Mouse (Mus musculus) spleen, postnatal 10 days (tissue): Measurements from ENCODE around the gene Etnk2.

Experiments
- DNase-seq, 2 experiments: peaks; one replicate each; pipeline ENCODE4 v3.0.0; 2021 to 2022; ENCODE audit warnings: low spot score in 2 of 2

Gene Etnk2

GRCm38 (mm10) chr1:133417113-133417512 lies 53.7 kb downstream of the Etnk2 start:
- no peak for DNase-seq

GRCm38 (mm10) chr1:133417539-133417938 lies 54.2 kb downstream of the Etnk2 start:
- no peak for DNase-seq

DNA sequence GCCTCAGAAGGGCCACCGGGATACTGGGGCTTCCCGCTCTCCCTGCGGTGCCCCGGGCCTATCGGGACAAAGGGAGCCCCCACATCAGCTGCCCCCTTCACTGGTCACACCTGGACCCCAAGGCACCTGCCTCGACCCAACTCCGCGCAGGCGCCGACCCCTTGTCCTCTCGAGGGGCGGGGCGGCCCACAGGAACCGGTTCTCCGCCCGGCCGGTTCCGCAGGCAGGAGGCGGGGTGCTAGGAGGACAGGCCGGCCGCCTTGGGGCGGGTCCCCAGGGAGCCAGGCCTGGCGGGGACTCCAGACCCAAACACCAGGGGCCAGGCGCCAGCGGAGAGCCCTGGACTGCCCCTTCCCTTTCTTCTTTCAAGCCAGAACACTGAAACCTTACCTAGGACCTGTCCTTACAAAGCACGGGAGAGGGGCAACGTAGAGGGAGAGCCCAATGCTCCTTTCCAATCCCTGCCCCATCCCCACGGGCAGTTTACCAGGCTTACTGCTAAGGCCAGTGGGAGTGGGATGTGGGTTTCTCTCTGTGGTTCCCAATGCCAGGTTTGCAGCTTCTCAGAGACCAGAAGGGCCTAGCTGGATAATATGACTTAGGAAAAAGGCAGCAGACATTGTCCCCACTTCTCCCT lies 54.9 kb downstream of the Etnk2 start:
- DNase-seq: peak; percentile 57 to 81

- peak in 1 of 2 experiments; percentile 8 for DNase-seq
Observed at GRCm38 (mm10) chr1:133419178-133419834, 55.9 kb downstream of the Etnk2 start.

DNA sequence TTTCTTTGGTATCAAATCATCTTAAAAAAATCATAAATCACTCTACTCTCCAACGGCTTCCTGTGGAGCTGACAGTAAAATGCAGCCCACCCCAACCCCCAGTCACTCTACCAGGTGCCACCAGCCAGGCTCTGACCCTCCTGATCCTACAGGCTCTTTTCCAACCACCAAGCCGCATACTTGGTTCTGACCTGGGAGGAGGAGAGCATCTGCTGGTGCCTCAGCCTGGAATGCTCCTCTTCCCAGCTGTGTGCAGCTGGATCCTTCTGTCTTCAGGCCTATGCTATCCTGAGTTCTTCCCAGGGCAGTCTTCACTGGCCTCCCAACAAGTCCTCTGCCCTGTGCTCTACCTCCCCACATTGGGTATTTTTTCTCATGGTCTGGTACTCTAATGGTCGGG lies 57.1 kb downstream of the Etnk2 start:
- DNase-seq: peak in 1 of 2 experiments; percentile 10

DNA sequence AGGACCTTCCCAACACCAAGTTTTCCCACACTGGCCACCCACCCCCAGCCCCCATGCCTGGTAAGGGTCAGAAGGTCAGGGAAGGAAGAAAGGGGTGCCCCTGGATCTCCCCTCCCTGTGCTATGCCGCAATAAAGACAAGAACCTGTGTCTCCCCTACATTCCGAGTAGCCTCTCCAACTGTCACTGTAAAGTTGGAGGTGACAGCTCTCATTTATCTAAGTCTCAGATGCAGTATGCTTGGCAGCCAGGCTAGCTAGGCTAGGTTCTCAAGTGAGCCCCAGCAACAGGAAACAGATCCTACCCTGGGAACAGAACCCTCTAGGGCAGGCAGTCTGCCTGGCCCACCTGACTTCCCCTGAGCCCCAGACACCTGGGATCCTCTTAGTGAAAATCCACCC lies 57.7 kb downstream of the Etnk2 start:
- no peak for DNase-seq

DNA sequence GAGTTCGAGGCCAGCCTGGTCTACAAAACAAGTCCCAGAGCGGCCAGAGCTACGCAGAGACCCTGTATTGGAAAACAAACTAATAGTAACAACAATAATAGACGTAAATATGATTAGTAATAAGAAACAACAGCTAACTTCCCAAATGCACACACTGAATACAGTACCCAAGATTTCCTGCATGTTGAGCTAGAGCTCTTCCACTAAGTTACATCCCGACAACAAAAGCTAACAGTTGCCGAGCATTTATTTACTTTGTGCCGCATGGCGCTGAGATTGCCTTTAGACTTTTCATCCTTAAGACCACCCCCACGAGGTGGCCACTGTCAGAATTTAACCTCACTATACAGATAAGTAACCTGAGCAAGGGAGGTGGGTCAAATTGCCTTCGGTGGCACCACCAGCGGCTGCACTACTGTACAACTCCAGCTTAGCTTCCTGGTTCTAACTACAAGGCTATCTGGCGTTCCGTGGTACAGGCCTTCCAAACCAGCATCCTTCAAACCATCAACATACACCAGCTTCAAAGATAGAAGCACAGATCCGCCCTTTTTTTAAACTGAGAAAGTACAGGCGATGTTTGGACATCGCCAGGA lies 58.7 kb downstream of the Etnk2 start:
- peak in 1 of 2 experiments; percentile 12 for DNase-seq

DNA sequence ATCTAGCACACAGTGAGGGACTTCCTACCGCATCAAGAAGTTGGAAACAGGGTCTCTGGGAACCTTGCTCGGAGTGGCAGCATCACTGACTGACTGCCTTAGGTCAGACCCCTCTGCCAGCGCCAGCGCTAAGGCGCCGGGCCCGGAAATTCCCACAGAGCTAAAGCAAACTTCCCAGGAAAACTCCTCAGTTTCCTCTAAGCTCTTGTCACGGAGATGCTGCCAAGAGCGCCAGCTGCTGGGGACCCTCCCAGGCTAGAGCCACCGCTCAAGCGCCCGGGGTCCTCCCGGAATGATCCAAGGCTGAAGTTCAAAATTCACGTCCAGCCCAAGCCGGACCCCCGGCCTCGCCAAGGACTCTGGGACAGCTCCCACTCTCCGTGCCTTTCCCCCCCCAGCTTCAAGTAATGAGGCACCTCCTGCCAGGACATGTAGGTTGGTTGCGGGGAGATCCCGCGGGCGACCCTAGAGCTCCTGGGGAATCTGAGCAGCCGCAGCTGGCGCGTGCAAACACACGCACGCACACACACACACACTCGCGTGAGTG lies 59.3 kb downstream of the Etnk2 start:
- peak in 1 of 2 experiments; percentile 19 for DNase-seq

GRCm38 (mm10) chr1:133423166-133423542 lies 59.8 kb downstream of the Etnk2 start:
- peak in 1 of 2 experiments; percentile 23 for DNase-seq

DNA sequence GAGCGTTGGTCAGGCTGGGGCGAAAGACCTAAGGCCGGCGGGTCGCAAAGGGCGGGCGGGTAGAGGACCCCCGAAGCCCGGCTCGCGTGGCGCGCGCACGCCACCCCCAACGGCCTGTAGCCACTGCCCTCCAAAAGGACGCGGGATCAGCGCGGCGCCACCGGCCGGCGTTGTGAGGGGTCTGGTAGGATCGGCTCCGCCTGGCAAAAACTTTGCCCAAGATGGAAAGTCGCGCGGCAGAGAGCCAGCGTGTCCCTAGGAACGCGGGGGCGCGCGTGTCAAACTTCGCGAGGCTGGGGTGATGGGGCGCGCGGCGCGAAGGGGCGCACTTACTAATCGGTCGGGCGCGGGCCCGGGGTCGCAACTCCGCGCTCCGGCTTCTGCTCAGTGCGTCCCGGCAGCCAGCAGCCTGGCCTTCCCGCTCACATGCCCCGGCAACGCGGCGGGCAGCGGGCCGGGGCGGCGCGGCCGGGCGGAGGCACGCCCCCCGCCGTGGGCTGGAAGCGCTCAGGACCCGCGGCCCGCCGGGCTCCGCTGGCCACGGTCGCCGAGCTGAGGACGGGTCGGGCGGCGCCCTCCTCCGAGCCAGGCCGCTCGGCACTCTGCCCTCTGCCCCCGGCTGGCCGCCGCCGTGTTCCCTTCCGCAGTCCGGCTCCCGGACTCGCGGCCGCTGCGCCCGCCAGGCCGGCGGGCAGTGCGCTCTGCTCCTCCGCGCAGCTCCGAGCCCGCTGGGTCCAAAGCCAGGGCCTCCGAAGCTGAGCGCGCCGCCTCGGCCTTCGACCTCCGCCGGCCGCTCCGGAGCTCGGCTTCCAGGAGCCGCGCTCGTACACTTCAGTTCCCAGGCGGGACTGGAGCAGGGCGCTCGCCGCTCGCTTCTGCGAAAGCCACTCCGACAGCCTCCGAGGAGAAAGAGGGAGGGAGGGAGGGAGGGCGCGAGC lies 60.4 kb downstream of the Etnk2 start, which contains the start of gene Sox13:
Gene Sox13, minus strand, starts transcription at position 835 of the 938 bp plus-strand sequence.
- no peak for DNase-seq

- DNase-seq: no peak
Observed at GRCm38 (mm10) chr1:133424547-133425140, 61.3 kb downstream of the Etnk2 start.
